Mouse (Mus musculus): ENCODE results near the gene Endov.

Gene Endov

GRCm38 (mm10) chr11:119516677-119517361 is 25.7 kb downstream of the Endov start:
- no peak for DNase-seq (ENCODE audit: low spot score)

- DNase-seq (ENCODE audit: low spot score): no peak
Observed at GRCm38 (mm10) chr11:119519387-119519786, 28.2 kb downstream of the Endov start.

- DNase-seq (ENCODE audit: low spot score): no peak
Observed at GRCm38 (mm10) chr11:119520005-119520712, 29.0 kb downstream of the Endov start.

- DNase-seq (ENCODE audit: low spot score): no peak
Observed at GRCm38 (mm10) chr11:119520713-119521063, 29.5 kb downstream of the Endov start.

- DNase-seq (ENCODE audit: low spot score): no peak
Observed at GRCm38 (mm10) chr11:119521920-119522710, 31.0 kb downstream of the Endov start.

GRCm38 (mm10) chr11:119522779-119523178 is 31.6 kb downstream of the Endov start:
- DNase-seq (ENCODE audit: low spot score): no peak

GRCm38 (mm10) chr11:119523392-119523791 is 32.2 kb downstream of the Endov start:
- no peak for DNase-seq (ENCODE audit: low spot score)

GRCm38 (mm10) chr11:119524545-119524949 is 33.4 kb downstream of the Endov start:
- DNase-seq (ENCODE audit: low spot score): no peak

GRCm38 (mm10) chr11:119526068-119526966 is 35.2 kb downstream of the Endov start:
- DNase-seq (ENCODE audit: low spot score): no peak

GRCm38 (mm10) chr11:119528930-119529329 is 37.8 kb downstream of the Endov start:
- DNase-seq (ENCODE audit: low spot score): no peak

- no peak for DNase-seq (ENCODE audit: low spot score)
Observed at GRCm38 (mm10) chr11:119532460-119532859, 41.3 kb downstream of the Endov start.

- DNase-seq (ENCODE audit: low spot score): no peak
Observed at GRCm38 (mm10) chr11:119533745-119534144, 42.6 kb downstream of the Endov start.

- DNase-seq (ENCODE audit: low spot score): no peak
Observed at GRCm38 (mm10) chr11:119539944-119540343, 48.8 kb downstream of the Endov start.

- DNase-seq (ENCODE audit: low spot score): no peak
Observed at GRCm38 (mm10) chr11:119540560-119540959, 49.4 kb downstream of the Endov start.

- no peak for DNase-seq (ENCODE audit: low spot score)
Observed at GRCm38 (mm10) chr11:119541082-119541481, 49.9 kb downstream of the Endov start.

- DNase-seq (ENCODE audit: low spot score): no peak
Observed at GRCm38 (mm10) chr11:119542371-119542770, 51.2 kb downstream of the Endov start.

GRCm38 (mm10) chr11:119542886-119543285 is 51.7 kb downstream of the Endov start:
- no peak for DNase-seq (ENCODE audit: low spot score)

- DNase-seq (ENCODE audit: low spot score): no peak
Observed at GRCm38 (mm10) chr11:119543816-119544517, 52.8 kb downstream of the Endov start.

- DNase-seq (ENCODE audit: low spot score): no peak
Observed at GRCm38 (mm10) chr11:119544518-119545105, 53.5 kb downstream of the Endov start.

GRCm38 (mm10) chr11:119545281-119545680 is 54.1 kb downstream of the Endov start:
- DNase-seq (ENCODE audit: low spot score): no peak
